Mouse (Mus musculus) bone marrow macrophage, adult 2 months (primary cell): ENCODE data around the gene Wipf2.

Experiments used
- CTCF ChIP-seq: IDR thresholded peaks from 2 replicates; pipeline ENCODE4 v1.5.1; 2012; ENCODE audit warnings: low read depth, mild to moderate bottlenecking, low read length, moderate library complexity
- POLR2A ChIP-seq: IDR thresholded peaks from 2 replicates; pipeline ENCODE4 v1.6.1; 2012; ENCODE audit warnings: mild to moderate bottlenecking, low read depth, low read length, borderline replicate concordance

GRCm38 (mm10) chr11:98947969-98948569 lies 84.6 kb downstream of the Wipf2 start:
- TF ChIP-seq POLR2A, result no peak
- no peak for TF ChIP-seq CTCF
